Mouse (Mus musculus): ENCODE data around the gene Eomes.

GRCm38 (mm10) chr9:118489579-118490019 is 11.6 kb downstream of the Eomes start:
- TF ChIP-seq CTCF (IDR thresholded peaks at IDR 0.05; ENCODE audit: low read depth) (peak; percentile 85), EP300 (IDR thresholded peaks at IDR 0.05; ENCODE audit: low read depth) (no peak)

Data from liver, postnatal 0 days (tissue).